ENCODE assay signal across 19 mouse cellular contexts in genomic region chr1:180228854-180229253, GRCm38 (mm10).
"Had no signal": no experiment of that assay in that cellular context is flagged by ENCODE, and none has a peak within 500 bp of the region (broad histone marks: within the 10 kb centered on the region; RNA-seq: fewer than 3 reads in every experiment).

No protein-coding gene starts in this region.

- H3K9me3 ChIP-seq: lung, embryonic 15.5 days; midbrain, embryonic 13.5 days; midbrain, embryonic 15.5 days had no signal

- H3K27me3 ChIP-seq: lung, embryonic 15.5 days; midbrain, embryonic 15.5 days; neural tube, embryonic 12.5 days had no signal

- H3K36me3 ChIP-seq: lung, embryonic 15.5 days; midbrain, embryonic 13.5 days; midbrain, embryonic 15.5 days; neural tube, embryonic 12.5 days had no signal

- H3K9ac ChIP-seq: liver, postnatal 0 days; lung, embryonic 15.5 days; midbrain, embryonic 13.5 days; midbrain, embryonic 15.5 days; neural tube, embryonic 12.5 days had no signal

- ATAC-seq: liver, postnatal 0 days; lung, postnatal 0 days; midbrain, embryonic 13.5 days; midbrain, embryonic 15.5 days had no signal

- H3K4me3 ChIP-seq: lung, embryonic 15.5 days; midbrain, embryonic 13.5 days; midbrain, embryonic 15.5 days; neural tube, embryonic 12.5 days had no signal

- DNase-seq: liver, postnatal 0 days; lung, adult 2 months; lung, postnatal 14 days; lung, postnatal 36 days; retina, postnatal 1 day; right cerebral cortex, adult 18-20 months; right cerebral cortex, postnatal 25 days; right cerebral cortex, postnatal 4 days; spleen, adult 18-20 months; thymus, adult 18-20 months; thymus, postnatal 14 days; thymus, postnatal 36 days had no signal

- H3K4me2 ChIP-seq: lung, embryonic 15.5 days; midbrain, embryonic 11.5 days; midbrain, embryonic 13.5 days; midbrain, embryonic 15.5 days; neural tube, embryonic 12.5 days had no signal

- H3K27ac ChIP-seq: lung, embryonic 15.5 days; macrophage; midbrain, embryonic 13.5 days; midbrain, embryonic 15.5 days; neural tube, embryonic 12.5 days had no signal
